Mouse (Mus musculus) lung, adult 18-20 months (tissue): ENCODE data around the gene Stra6.

ENCODE experiments used
- DNase-seq, 2 experiments: peaks; one replicate each; pipeline ENCODE4 v3.0.0; 2022; ENCODE audit warnings: mixed read lengths in 2 of 2

Stra6 gene

DNA sequence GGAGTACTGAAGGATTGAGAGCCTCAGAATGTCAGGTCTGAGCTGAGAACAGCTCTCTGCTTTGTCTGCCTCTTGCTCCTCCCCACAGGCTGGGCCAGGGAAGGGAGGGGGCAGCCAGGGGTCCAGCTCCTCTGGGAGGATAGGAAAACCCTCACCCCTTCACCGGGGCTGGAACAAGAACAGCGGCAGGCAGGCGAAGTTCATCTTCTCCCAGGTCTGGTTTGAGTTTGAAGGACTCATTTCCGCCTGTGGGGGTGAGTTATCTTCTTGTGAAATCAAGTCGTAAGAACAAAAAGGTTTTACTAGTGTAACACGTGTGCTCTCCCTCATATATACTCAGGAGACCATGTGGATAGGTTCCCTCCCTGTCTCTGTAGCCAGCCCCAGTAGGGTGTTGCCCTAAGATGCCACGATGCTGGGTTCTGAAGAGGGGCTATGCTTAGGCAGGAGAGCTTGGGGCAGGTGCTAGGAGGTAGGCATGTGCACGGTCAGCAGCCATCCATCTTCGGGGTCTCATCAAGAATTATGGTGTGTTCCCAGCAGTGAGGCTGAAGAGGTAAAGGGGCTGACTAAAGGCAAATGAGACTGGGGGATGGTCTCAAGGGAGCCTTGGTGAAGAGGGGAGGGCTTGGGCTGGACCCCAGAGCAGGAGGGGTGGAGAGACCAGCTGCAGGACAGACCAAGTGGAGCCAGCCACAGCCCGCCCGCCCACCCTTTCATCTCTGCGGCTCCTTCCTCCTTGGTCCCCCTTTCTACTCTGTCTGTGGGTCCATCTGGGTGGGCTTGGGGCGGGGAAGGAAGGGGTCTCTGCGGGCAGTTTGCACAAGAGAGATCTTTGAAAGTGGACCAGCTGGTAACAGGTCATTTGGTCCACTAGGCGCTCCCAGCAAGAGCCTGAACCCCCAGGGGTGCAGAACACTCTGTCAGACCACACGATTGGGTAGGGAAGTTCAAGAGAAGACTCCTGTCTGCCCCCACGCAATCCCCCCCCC is 70.6 kb downstream of the Stra6 start:
- no peak for DNase-seq

DNA sequence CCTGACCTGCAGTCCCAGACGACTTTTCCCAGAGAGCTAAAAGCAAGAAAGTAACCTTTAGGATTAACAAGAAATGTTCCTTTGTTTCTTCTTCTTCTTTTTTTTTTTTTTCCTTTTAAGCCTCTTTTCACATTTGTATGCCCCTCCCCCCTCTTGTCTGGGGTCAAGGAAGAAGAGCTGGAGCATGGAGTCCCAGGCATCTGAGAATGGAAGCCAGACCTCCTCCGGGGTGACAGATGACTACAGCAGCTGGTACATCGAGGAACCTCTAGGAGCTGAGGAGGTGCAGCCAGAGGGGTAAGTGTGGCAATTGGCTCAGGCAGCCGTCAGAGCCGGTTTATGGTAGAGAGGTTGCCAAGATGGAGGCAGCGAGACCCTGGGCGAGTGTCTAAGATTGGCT is 71.3 kb downstream of the Stra6 start:
- DNase-seq: no peak

DNA sequence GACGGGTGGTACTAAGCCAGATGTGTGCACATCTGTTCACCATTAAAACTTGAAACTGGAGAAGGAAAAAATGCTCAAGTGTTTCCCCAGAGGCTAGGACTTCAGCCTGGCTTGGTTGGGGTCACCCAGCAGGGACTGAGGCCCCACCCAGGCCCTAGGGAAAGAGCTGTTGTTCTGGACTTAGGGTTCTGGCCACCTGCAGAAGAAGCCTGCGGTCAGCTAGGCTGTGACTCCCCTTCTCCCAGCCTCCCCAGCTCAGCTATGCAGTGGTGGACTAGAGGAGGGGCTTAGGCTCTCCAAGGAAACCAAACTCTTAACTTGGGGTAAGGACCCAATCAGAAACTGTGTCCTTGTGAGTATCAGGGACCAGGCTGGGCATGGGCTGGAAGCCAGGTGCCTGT is 72.3 kb downstream of the Stra6 start:
- DNase-seq: no peak

DNA sequence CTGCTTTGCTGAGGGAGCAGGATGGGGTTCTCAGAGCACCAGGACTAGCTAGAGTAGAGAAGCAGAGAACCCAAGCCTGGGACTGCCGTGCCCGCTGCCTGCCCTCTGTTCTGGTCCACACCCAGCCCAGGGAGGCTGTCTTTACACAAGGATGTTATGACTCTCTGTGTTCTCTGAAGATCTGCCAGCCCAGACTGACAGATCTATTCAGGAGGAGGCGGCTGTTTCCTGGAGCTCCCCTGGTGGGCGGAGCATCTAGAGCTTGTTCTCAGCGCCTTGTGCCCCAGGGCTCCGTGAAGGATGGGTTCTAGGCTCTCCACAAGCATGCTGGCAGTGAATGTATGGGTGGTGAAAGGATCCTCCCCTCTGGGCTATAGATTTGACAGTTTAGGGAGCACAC is 76.4 kb downstream of the Stra6 start:
- DNase-seq: peak; percentile 57 to 77

DNA sequence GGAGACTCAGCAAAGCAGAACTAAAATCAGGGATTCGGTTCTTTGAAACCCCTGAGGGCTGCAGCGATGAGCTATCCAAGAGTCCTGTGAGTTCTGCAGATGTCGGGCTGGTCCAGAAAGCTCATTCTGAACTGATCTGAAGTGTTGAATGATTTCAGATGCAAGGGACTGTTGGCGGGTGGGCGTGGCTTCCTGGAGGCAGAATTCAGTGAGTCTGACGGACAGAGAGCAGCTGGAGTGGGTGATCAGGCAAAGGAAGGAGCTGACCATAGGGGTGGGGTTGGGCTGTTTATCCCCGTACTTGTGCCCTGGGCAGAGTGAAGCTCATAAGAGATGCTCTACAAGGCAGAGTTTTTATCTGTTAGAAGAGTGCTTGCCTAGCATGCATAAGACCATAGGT is 79.8 kb downstream of the Stra6 start:
- DNase-seq: peak in 1 of 2 experiments; percentile 42

DNA sequence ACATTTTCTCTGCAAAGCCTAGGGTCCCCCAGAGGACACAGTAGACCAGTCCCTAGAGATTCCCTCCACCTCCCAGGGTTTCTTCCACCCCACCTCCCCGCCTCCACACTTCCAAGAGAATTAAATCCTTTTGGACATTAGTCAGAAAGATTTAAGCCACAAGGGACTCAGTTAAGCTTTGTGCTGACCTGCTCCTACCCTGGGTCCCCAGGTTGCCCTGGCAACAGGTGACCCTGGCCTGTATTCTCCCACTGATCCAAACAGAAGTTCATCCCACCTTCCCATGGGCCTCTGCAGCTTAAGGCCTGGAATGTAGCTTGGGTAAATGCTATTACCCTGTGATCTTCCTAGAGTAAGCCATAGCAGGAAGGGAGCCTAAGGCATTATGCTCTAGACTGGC is 81.1 kb downstream of the Stra6 start:
- no peak for DNase-seq

DNA sequence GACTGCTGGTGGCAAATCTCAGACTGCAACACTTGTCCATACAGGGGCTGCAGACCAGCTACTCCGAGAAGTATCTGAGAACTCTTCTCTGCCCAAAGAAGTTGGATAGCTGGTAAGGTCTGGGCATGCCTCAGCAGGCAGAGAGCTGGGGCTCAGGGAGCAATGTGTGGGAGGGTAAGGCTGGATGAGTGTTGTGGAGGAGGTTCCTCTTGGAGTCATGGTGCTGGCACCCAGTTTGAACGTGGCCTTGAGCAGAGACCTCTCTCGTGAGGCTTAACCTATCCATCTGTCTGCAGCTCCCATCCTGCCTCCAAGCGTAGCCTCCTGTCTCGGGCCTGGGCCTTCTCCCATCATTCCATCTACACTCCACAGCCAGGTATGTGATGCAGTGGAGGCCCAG is 81.8 kb downstream of the Stra6 start:
- DNase-seq: no peak

DNA sequence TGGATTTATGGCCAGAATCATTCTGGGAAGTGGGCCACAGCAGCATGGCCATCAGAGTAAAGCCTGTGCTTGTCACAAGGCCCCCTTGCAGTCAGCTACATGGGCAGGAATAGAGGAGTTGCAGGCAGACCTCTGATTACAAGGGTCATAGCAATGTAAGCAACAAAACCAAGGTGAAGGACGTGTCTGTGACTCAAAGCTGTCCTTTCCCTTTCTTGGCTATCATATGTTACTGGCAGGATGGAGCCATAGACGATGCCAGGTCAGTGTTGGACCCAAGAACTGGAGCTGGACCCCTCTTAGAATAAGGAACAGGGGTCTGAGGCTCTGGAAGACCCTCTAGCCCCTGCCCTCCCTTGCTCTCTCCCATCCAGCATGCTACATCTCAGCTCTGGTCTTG is 85.2 kb downstream of the Stra6 start:
- no peak for DNase-seq

DNA sequence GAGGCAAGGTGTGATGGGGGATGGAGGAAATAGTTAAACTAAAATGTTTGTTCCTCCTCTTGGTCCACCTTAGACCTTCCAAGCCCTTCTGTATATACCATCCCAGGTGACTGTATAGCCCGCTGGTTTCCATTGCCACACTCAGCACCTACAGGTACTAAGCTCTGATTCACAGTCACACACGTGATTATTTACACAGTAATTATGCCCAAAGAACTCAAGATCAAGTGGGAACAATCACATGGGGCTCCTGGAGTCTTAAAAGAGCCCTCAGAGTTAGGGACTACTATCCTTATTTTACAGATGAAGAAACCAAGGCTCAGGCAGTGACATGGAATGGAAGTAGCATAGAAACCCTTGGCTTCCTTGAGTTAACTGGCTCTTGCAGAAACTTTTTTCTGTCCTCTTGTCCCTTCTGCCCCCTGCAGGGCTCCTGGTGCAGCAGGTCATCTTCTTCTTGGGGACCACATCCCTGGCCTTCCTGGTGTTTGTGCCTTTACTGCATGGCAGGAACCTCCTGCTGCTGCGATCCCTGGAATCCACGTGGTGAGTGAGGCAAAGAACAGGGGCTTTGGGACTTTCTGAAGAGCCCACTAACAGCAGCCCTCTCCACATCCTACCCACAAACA is 87.3 kb downstream of the Stra6 start:
- no peak for DNase-seq

DNA sequence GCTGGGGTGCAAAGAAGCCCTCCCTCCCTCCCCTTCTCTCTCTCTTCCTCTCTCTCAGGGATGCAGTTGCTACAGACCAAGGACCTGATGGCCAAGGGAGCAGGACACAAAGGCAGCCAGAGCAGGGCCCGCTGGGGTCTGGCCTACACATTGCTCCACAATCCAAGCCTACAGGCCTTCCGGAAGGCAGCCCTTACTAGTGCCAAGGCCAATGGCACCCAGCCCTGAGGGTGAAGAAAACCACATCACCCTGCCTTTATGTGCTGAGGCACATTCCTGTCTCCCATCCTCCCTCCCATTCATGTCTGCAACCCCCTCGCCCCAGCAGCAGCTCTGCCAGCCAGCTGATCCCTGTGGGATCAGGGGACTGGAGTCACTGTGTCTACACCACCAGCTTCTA is 89.5 kb downstream of the Stra6 start:
- DNase-seq: no peak

DNA sequence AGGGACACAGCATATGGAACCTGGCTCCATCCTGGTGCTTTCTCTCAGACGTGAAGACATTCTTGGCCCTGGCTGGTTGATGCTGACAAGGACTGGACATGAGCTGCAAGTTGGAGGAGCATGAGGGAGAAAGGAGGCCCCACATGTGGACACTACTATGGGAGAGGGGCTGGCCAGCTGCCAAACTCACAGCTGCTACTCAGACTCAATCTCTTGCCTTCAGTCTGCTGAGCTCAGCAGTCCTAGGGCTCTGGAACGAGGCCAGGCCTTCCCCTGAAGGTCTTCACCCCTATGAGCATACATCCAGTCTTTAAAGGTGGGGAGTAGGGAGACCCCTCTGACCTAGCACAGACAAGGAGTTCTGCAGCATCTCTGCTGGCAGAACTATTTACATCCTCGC is 91.8 kb downstream of the Stra6 start:
- DNase-seq: no peak

DNA sequence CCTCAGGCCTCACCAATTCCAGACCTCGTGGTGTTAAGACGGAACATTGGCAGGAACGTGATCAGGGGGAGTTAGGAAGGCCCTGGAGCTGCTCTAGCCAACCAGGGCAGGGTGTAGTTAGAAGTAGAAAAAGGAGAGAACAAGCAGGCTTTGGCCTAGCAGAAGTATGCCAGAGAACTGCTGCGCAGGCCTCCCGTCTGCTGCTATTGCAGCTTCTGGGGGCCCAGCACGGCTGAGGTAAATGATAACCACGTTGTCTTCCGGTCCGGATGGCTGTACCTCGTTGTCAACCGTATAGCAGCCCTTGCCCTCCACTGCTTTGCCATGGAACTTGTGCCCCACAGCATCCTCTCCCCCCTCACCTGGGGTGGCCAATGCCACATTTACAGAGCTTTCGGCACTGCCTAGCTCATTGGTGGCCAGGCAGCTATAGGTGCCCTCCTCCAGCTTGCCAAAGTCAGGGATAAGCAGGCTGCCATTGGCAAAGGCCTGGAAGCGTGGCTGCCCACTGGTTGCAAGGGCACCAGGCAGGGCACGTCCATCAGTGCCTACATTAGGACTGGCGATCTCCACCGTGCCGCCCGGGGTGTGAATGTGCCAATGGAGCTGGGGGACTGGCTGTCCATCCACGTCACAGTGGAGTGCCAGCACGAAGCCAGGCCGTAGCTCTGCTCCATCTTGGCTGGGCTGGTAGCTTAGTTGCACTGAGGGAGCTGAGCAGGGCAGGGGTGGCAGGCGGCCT is 93.4 kb downstream of the Stra6 start:
- no peak for DNase-seq

DNA sequence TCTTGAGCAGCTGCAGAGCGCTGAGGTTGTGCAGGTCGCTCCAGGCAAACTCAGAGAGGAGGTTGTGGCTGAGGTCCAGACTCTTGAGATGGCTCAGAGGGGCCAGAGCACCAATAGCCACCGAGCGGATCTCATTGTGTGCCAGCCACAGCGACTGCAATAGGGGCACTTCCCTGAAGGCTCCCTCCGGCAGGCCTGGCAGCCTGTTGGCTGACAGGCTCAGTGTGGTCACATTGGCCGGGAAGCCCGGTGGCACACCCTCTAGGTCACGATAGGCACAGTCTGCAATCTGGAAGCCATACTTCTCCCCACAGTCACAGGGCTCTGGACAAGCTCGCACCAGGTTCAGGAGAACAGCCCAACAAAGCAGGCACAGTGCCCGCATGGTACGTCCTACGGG is 94.2 kb downstream of the Stra6 start:
- no peak for DNase-seq

DNA sequence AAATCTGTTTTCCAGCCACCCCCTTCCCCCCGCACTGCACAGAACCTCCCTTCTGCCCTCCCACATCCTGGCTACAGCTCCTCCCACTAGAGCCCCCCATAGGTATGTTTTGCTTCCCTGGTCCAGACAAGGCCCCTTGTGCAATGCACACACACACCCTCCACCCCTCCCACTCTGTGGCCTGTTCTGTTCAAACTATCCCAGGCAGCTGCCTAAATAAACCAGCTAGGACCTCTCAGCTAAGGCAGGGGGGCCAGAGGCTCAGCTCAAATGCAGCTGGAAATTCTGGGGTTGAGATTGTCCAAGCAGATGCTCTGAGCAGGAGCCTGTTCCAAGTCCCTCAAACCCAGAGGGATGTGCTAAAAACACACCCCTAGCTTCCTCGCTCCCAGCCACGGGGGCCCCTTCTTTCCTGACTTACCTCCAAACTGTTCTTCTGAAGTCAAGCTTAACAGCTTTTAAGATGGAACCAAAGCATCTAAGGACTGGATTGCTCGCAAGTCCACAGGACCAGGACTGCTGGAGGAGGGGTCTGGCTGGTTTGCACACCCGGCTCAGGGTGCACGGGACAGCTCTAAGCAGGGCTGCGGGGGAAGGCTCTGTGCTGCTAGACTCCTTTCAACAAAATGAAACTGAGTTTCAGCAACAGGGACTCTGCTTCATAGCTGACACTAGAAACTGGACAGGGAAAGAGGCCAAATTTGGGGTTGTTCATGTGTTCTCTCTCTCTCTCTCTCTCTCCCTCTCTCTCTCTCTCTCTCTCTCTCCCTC is 95.1 kb downstream of the Stra6 start:
- no peak for DNase-seq

DNA sequence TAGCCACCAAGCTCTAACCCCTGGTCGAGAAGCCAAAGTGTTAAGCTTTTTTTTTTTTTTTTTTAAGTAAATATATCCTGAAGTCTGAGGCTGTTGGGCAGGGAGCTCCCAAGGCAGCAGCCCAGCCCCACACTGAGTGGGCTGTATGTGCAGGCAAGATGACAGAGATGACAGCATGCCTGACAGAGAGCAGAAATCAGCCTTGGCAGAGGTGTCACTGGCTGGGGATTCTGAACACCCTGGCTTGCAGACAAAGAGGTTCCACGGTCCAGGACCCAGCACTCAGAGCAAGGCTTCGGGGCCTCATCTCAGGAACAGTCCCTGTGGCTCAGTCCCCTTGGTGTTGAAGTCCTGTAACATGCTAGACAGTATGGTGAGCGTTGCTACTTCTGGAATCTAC is 96.3 kb downstream of the Stra6 start:
- DNase-seq: no peak

DNA sequence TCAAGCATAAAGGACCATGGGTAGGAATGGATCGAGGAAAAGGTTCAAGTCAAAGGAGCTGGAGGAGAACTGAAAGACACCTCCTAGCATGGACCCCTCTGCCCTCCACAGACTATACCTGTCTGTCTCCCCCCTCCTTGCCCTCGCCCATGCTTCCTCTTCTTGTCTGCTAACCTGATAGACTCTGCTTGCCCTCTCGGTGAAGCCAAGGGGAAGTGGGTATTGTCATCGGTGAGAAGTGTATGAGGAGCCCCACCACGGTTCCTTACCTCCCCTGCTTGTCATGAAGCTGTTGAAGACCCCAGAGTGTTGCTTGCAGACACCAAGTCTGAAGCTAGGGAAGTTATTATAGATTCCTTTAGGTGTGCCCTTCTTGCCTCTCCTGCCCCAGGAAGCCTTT is 96.7 kb downstream of the Stra6 start:
- DNase-seq: no peak

DNA sequence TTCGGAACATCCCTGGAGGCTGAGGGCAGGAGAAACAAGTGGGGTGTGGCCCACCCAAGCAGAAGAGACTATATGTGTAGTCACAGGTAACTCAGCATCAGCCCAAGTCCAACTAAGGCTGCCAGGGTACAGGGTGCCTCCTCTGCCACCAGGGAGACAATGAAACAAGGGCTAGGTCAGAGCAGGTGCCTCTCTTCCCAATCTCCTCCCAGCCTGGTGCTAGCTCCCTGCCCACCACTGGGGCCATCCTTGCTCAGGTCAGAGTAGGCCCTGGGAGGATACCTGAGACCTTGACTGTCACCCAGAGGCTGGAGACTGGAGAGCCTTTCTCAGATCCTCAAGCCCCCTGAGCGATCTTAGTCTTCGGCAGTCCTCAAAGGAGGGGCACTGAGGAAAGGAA is 98.6 kb downstream of the Stra6 start:
- DNase-seq: no peak

DNA sequence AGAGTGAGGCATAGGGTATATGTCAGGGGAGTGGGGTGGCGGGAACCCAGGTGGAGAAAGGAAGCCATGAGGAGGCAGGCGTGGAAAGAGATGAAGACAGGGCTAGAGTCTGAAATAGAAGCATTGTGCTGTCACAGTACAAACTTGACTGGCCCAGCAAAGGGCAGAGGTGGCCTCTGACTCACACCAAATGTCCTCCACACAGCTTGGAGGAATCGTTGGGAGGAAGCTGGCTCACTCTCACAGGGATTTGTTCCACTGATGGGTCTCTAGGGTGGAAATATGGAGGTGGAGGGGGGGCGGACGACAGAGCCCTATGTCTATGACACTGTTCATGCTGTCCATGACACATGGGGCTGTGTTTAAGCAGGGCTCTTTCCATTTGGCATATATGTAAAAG is 99.6 kb downstream of the Stra6 start:
- DNase-seq: no peak

DNA sequence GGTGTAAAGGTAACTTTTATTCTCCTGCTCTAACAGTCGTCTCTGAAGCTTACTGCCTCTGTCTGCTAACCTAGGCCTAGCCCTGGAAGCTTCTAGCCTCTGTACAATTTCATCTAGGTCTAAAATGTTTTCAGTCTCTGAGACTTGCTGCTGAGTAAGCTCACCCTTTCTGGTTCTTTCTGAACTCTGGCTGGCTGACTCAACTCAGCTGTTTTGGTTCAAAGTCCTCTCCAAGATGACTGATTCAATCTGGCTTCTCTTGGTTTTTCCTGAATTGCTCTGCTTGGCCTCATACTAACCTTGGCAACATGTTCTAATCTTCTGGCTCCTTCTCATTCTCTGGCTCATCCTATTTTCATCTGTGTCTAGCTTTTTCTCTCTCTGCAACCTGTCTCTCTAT is 102.2 kb downstream of the Stra6 start:
- no peak for DNase-seq

DNA sequence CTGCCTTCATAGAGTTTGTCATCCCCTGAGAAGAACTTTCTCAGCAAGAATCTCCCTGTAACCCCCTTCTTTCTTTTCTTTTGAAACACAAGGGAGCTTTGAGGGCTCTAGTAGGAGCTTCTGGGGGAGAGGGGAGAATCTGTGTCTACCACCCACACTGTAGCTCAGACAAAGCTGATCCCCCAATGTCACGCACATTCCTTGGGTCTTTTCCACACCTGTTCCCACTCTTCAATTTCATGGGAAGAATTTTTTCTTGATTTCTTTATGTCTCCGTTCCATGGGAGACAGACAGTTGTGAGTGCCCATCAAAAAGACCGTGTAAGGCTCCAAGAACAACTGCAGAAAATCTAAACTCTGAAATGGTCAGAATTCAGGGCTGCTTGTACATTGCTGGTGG is 105.3 kb downstream of the Stra6 start:
- no peak for DNase-seq

DNA sequence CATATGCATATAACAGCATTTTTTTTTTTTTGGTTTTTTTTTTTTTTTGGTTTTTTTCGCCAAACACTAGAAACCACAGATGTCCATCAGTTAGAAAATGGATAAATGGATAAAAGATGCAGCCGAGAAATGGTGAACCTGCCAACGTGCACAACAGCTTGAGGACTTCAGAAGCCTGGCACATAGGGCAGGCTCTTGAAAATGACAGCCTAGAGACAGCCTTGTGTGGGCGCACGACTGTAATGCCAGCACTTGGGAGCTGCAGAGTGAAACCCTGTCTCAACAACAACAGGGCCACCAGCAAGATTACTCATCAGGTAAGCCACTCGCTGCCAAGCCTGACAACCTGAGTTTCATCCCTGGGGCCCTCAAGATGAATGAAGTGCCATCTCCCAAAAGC is 105.8 kb downstream of the Stra6 start:
- no peak for DNase-seq

DNA sequence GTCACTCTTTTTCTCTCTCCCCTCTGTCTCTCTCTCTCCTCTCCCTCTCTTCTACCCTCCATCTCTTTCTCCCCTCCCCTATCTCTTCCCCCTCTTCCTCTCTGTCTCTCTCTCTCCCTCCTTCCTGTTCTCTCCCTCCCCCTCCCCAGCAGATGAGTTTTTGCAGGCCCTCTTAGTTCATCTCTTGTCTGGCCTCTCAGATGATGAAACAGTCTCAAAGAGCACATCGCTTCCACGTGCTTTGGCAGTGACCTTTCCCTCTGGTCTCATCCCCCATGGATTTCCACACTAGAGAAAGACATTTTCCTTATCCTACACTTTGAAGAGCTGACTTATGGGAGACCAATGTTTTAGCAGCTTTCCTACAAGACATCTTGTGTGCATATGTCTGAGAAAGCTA is 109.3 kb downstream of the Stra6 start:
- DNase-seq: no peak

DNA sequence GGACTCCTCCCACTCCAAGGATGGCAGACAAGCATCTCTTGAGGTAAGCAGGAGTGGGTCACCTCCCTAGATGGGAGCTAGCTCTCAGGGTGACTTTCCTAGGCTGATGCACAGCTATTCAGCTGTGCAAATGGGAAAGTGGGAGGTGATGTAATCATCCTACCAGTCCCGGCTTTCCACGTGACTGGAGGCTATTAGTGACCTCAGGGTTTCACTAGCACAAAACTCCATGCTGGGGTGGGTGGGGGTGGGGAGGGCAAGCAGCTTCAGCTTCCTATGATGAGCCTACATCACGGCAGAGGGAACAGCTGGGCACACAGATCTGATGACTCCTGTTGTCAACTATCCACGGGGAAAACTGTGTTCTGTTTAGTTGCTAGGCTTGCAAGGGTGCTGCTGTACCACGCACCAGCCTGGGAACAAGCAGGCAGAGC is 111.2 kb downstream of the Stra6 start:
- no peak for DNase-seq
